ENCODE assay signal across 24 mouse cellular contexts in the genomic region with DNA sequence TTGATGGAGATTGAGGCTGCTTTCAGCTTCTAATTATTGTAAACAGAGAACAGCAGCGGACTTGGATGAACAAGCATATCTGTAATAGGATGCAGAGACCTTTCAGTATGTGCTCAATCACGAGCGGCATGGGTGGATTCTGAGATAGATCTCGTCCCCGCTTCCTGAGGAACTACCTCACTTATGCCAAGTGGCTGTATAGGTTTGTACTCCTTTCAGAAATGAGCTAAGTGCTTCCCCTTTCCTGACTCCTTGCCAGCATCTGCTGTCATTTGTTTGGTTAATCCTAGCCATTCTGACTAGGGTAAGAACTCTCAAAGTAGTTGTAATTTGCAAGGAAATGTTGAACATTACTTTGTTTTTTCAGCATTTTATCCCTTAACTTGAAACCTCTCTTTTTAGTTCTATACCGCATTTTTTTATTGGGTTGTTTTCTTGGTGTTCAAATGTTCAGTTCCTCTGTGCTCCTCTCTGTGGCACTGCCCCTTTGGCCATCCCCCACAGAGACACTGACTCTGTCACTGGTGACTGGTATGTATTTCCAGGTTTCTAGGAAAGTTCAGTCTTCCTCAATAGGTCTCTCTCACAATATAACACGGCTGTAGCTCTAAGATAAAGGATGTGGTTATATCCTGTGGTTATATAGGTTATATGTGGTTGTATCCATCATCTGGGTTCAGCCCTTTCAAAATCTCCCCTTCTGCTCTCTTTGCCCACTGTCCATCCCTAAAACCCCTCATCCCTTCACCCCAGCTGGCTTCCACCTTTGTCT.
DNase-seq lines count a peak whose midpoint lies in the region; ATAC-seq and TF ChIP-seq lines count a peak whose summit lies in the region.
"Had no signal": no experiment of that assay in that cellular context is flagged by ENCODE, and none has a peak within 500 bp of the region (broad histone marks: within the 10 kb centered on the region; RNA-seq: fewer than 3 reads in every experiment).

No protein-coding gene starts in this region.

- H3K4me3 ChIP-seq in forebrain, embryonic 14.5 days (ENCODE audit: low read depth, low read length) = no peak overlapping the region
- H3K4me3 ChIP-seq in forebrain, embryonic 10.5 days = no peak overlapping the region
- H3K4me3 ChIP-seq in layer of hippocampus, adult 2 months = no peak overlapping the region
- no peak overlapping the region for H3K4me3 ChIP-seq in heart, embryonic 10.5 days
- H3K4me3 ChIP-seq: embryonic facial prominence, embryonic 13.5 days; forebrain, embryonic 15.5 days; heart, adult 2 months; heart, embryonic 15.5 days; hindbrain, embryonic 15.5 days; limb, embryonic 13.5 days; liver, embryonic 13.5 days; lung, embryonic 15.5 days; myocyte had no signal

- no peak overlapping the region for H3K4me2 ChIP-seq in forebrain, embryonic 14.5 days (ENCODE audit: low read length)
- H3K4me2 ChIP-seq: embryonic facial prominence, embryonic 13.5 days; forebrain, embryonic 15.5 days; heart, embryonic 15.5 days; hindbrain, embryonic 15.5 days; limb, embryonic 13.5 days; liver, embryonic 13.5 days; lung, embryonic 15.5 days had no signal

- no peak overlapping the region for H3K9ac ChIP-seq in forebrain, embryonic 14.5 days (ENCODE audit: low read length)
- H3K9ac ChIP-seq: embryonic facial prominence, embryonic 13.5 days; forebrain, embryonic 15.5 days; heart, embryonic 15.5 days; hindbrain, embryonic 15.5 days; limb, embryonic 13.5 days; liver, embryonic 13.5 days; lung, embryonic 15.5 days had no signal

- H3K27ac ChIP-seq in forebrain, embryonic 14.5 days (ENCODE audit: low read depth, low read length) = no peak overlapping the region
- H3K27ac ChIP-seq in forebrain, embryonic 10.5 days = no peak overlapping the region
- no peak overlapping the region for H3K27ac ChIP-seq in layer of hippocampus, adult 2 months
- no peak overlapping the region for H3K27ac ChIP-seq in heart, embryonic 10.5 days
- H3K27ac ChIP-seq: embryonic facial prominence, embryonic 13.5 days; forebrain, embryonic 15.5 days; heart, adult 2 months; heart, embryonic 15.5 days; hindbrain, embryonic 15.5 days; limb, embryonic 13.5 days; liver, embryonic 13.5 days; lung, embryonic 15.5 days had no signal

- no peak for ATAC-seq in forebrain, embryonic 14.5 days
- peak; percentile 81 for ATAC-seq in granulocyte monocyte progenitor cell, adult 5-6 weeks (replicated peaks; ENCODE audit: poor library complexity, severe bottlenecking)
- peak; percentile 81 for ATAC-seq in megakaryocyte-erythroid progenitor cell, adult 5-6 weeks (replicated peaks; ENCODE audit: low FRiP score, low TSS enrichment, poor library complexity, severe bottlenecking)
- ATAC-seq: forebrain, embryonic 15.5 days; intestine, embryonic 16.5 days; midbrain, embryonic 16.5 days had no signal

- TF ChIP-seq CTCF in layer of hippocampus, adult 2 months (conservative IDR thresholded peaks at IDR 0.05) = no peak

- WGBS in forebrain, embryonic 14.5 days = 65% methylated on average over 7 of the region's 7 CpGs
- WGBS in forebrain, embryonic 10.5 days = 86% methylated on average over 7 of the region's 7 CpGs
- WGBS in heart, embryonic 10.5 days = 68% methylated on average over 7 of the region's 7 CpGs

- no peaks in the 10 kb centered on the region for H3K27me3 ChIP-seq in forebrain, embryonic 14.5 days (replicated peaks; ENCODE audit: control insufficient read depth, insufficient read depth, low read length)
- no peaks in the 10 kb centered on the region for H3K27me3 ChIP-seq in forebrain, embryonic 10.5 days (ENCODE audit: poor library complexity, severe bottlenecking)
- H3K27me3 ChIP-seq in heart, embryonic 10.5 days (ENCODE audit: insufficient read depth, poor library complexity, severe bottlenecking) = no peaks in the 10 kb centered on the region
- H3K27me3 ChIP-seq: embryonic facial prominence, embryonic 13.5 days; forebrain, embryonic 15.5 days; heart, embryonic 15.5 days; hindbrain, embryonic 15.5 days; limb, embryonic 13.5 days; liver, embryonic 13.5 days; lung, embryonic 15.5 days had no signal

- H3K4me1 ChIP-seq in forebrain, embryonic 14.5 days (ENCODE audit: control insufficient read depth, insufficient read depth, low read length) = no peaks in the 10 kb centered on the region
- peaks cover 5% of the 10 kb centered on the region; the same call in 1 of the 2 replicates for H3K4me1 ChIP-seq in forebrain, embryonic 10.5 days
- no peaks in the 10 kb centered on the region for H3K4me1 ChIP-seq in heart, embryonic 10.5 days
- H3K4me1 ChIP-seq: forebrain, embryonic 15.5 days; heart, embryonic 15.5 days; hindbrain, embryonic 15.5 days; limb, embryonic 13.5 days; liver, embryonic 13.5 days; lung, embryonic 15.5 days had no signal

- peak; percentile 3 for DNase-seq in forebrain, embryonic 14.5 days (ENCODE audit: low spot score)
- DNase-seq in forebrain, embryonic 10.5 days (ENCODE audit: extremely low spot score, low spot score) = no peak
- peak; percentile 18 for DNase-seq in NIH3T3 (ENCODE audit: low read depth)
- DNase-seq in layer of hippocampus, adult 2 months (ENCODE audit: low spot score in 2 of 2) = no peak
- no peak for DNase-seq in cerebellum, postnatal 25 days
- no peak for DNase-seq in heart, embryonic 10.5 days (ENCODE audit: low spot score)
- DNase-seq: adrenal gland, adult 8-10 months; cerebellum, adult 9-11 months; gastrocnemius, postnatal 25 days; heart, adult 2 months; heart, postnatal 36 days; kidney, postnatal 36 days; liver, embryonic 13.5 days had no signal

- no peaks in the 10 kb centered on the region for H3K9me3 ChIP-seq in forebrain, embryonic 14.5 days (replicated peaks; ENCODE audit: control insufficient read depth, low read length)
- no peaks in the 10 kb centered on the region for H3K9me3 ChIP-seq in forebrain, embryonic 10.5 days
- H3K9me3 ChIP-seq in heart, embryonic 10.5 days = no peaks in the 10 kb centered on the region
- H3K9me3 ChIP-seq: embryonic facial prominence, embryonic 13.5 days; forebrain, embryonic 15.5 days; heart, embryonic 15.5 days; hindbrain, embryonic 15.5 days; limb, embryonic 13.5 days; liver, embryonic 13.5 days; lung, embryonic 15.5 days had no signal

- H3K36me3 ChIP-seq in forebrain, embryonic 14.5 days (ENCODE audit: control insufficient read depth, insufficient read depth, low read length) = no peaks in the 10 kb centered on the region
- no peaks in the 10 kb centered on the region for H3K36me3 ChIP-seq in forebrain, embryonic 10.5 days (replicated peaks)
- no peaks in the 10 kb centered on the region for H3K36me3 ChIP-seq in heart, embryonic 10.5 days
- H3K36me3 ChIP-seq: embryonic facial prominence, embryonic 13.5 days; forebrain, embryonic 15.5 days; heart, embryonic 15.5 days; hindbrain, embryonic 15.5 days; liver, embryonic 13.5 days; lung, embryonic 15.5 days had no signal

Comparison
In these comparisons a context has a peak if more than half of its experiments do, and no peak if none do; other contexts are left out.
1. DNase-seq: peak in forebrain, embryonic 14.5 days (single experiment) and NIH3T3 (single experiment); none in forebrain, embryonic 10.5 days (single experiment), layer of hippocampus, adult 2 months (0 of 2), cerebellum, postnatal 25 days (0 of 2) and heart, embryonic 10.5 days (single experiment).